Mouse (Mus musculus) CH12.LX (cell line): ENCODE measurements around the gene Pde4d. TPM values are rescaled to one million over a fixed set of nuclear protein-coding genes. Genes with fewer than 3 reads are reported as not detected.

Experiments used
- DNase-seq: peaks from one replicate; pipeline ENCODE4 v3.0.0-alpha.2; 2013; ENCODE audit errors: extremely low read depth
- H3K27ac ChIP-seq: 2 replicates; pipeline ENCODE4 v1.5.1; 2012; ENCODE audit warnings: low read depth, mild to moderate bottlenecking, control low read depth, moderate library complexity; ENCODE audit not compliant: insufficient read depth
- H3K27me3 ChIP-seq: replicated peaks from 2 replicates; pipeline ENCODE3; 2012; ENCODE audit warnings: inconsistent platforms
- H3K36me3 ChIP-seq, 2 experiments: replicated peaks in 1 of 2; 2 replicates each; pipeline versions ENCODE3 to v1.6.1; 2012; ENCODE audit warnings: inconsistent platforms in 1 of 2, low read length in 1 of 2, mild to moderate bottlenecking in 1 of 2, mixed read lengths in 1 of 2, moderate library complexity in 1 of 2; ENCODE audit not compliant: control insufficient read depth in 1 of 2, insufficient read depth in 1 of 2
- H3K4me1 ChIP-seq, 2 experiments: 2 replicates each; pipeline ENCODE4 v1.6.1; 2012; ENCODE audit warnings: inconsistent platforms in 1 of 2, moderate library complexity in 1 of 2; ENCODE audit not compliant: insufficient read depth in 2 of 2, control insufficient read depth in 1 of 2
- H3K4me2 ChIP-seq: 2 replicates; pipeline ENCODE4 v1.6.1; 2012; ENCODE audit warnings: low read depth, mild to moderate bottlenecking, control low read depth; ENCODE audit not compliant: poor library complexity, insufficient read depth, severe bottlenecking
- H3K4me3 ChIP-seq, 3 experiments: fragments of 150-350 bp in 1 of 3; sonication (generic) in 1 of 3; replicated peaks in 1 of 3; 2 replicates each; pipeline versions ENCODE3 to v1.5.1; 2011 to 2012; ENCODE audit warnings: low read depth in 2 of 3, low read length in 2 of 3, mild to moderate bottlenecking in 2 of 3, moderate library complexity in 2 of 3, control low read depth in 1 of 3, improper control_type of control experiment in 1 of 3, inconsistent platforms in 1 of 3, mixed read lengths in 1 of 3; ENCODE audit not compliant: poor library complexity in 1 of 3
- H3K79me2 ChIP-seq: replicated peaks from 2 replicates; pipeline ENCODE4 v1.6.1; 2012; ENCODE audit warnings: mild to moderate bottlenecking, moderate library complexity; ENCODE audit not compliant: control insufficient read depth, poor library complexity, insufficient read depth, severe bottlenecking; ENCODE audit errors: extremely low read depth
- H3K9ac ChIP-seq: 2 replicates; pipeline ENCODE4 v1.6.1; 2012; ENCODE audit warnings: low read depth, mild to moderate bottlenecking, control low read depth, moderate library complexity; ENCODE audit not compliant: insufficient read depth
- H3K9me3 ChIP-seq: replicated peaks from 2 replicates; pipeline ENCODE3; 2012; ENCODE audit warnings: low read length, inconsistent platforms, mixed read lengths
- CTCF ChIP-seq, 2 experiments: IDR thresholded peaks in 1 of 2; conservative IDR thresholded peaks in 1 of 2; 2 replicates each; pipeline ENCODE4 v1.5.1; 2011 to 2012; ENCODE audit warnings: low read depth in 2 of 2, low read length in 2 of 2, improper control_type of control experiment in 1 of 2, inconsistent platforms in 1 of 2, mild to moderate bottlenecking in 1 of 2, moderate library complexity in 1 of 2
- E2F4 ChIP-seq: IDR thresholded peaks from 2 replicates; pipeline ENCODE4 v1.6.1; 2011; ENCODE audit warnings: low read depth, low read length, improper control_type of control experiment; ENCODE audit not compliant: insufficient replicate concordance
- ETS1 ChIP-seq: conservative IDR thresholded peaks from 2 replicates; pipeline ENCODE4 v1.6.1; 2012; ENCODE audit warnings: low read depth, mild to moderate bottlenecking, inconsistent platforms, low read length, improper control_type of control experiment, moderate library complexity
- GABPA ChIP-seq: IDR thresholded peaks from 2 replicates; pipeline ENCODE4 v1.6.1; 2012; ENCODE audit warnings: low read depth, low read length, improper control_type of control experiment, inconsistent platforms; ENCODE audit not compliant: insufficient replicate concordance
- IRF4 ChIP-seq: IDR thresholded peaks from 2 replicates; pipeline ENCODE4 v1.6.1; 2014; ENCODE audit warnings: low read depth, mild to moderate bottlenecking, inconsistent platforms, low read length, improper control_type of control experiment
- JUN ChIP-seq: IDR thresholded peaks from 2 replicates; pipeline ENCODE4 v1.6.1; 2011; ENCODE audit warnings: low read depth, mild to moderate bottlenecking, low read length, improper control_type of control experiment, moderate library complexity; ENCODE audit not compliant: insufficient read depth
- JUND ChIP-seq: conservative IDR thresholded peaks from 2 replicates; pipeline ENCODE4 v1.6.1; 2011; ENCODE audit warnings: low read depth, low read length, improper control_type of control experiment
- KAT2A ChIP-seq: IDR thresholded peaks from 2 replicates; pipeline ENCODE4 v1.6.1; 2012; ENCODE audit warnings: low read length, improper control_type of control experiment, inconsistent platforms; ENCODE audit not compliant: insufficient replicate concordance
- MAFK ChIP-seq: IDR thresholded peaks from 2 replicates; pipeline ENCODE4 v1.6.1; 2011; ENCODE audit warnings: low read length, improper control_type of control experiment; ENCODE audit not compliant: insufficient replicate concordance
- MAZ ChIP-seq: IDR thresholded peaks from 2 replicates; pipeline ENCODE4 v1.6.1; 2012; ENCODE audit warnings: low read depth, mild to moderate bottlenecking, inconsistent platforms, low read length, improper control_type of control experiment, moderate library complexity
- MEF2A ChIP-seq: IDR thresholded peaks from 2 replicates; pipeline ENCODE4 v1.6.1; 2014; ENCODE audit warnings: low read depth, mild to moderate bottlenecking, inconsistent platforms, low read length, improper control_type of control experiment, borderline replicate concordance
- MYC ChIP-seq: IDR thresholded peaks from 2 replicates; pipeline ENCODE4 v1.6.1; 2011; ENCODE audit warnings: low read depth, mild to moderate bottlenecking, improper control_type of control experiment, low read length
- NELFE ChIP-seq: IDR thresholded peaks from 2 replicates; pipeline ENCODE4 v1.6.1; 2011; ENCODE audit warnings: low read depth, low read length, improper control_type of control experiment
- NRF1 ChIP-seq: IDR thresholded peaks from 2 replicates; pipeline ENCODE4 v1.6.1; 2014; ENCODE audit warnings: low read depth, mild to moderate bottlenecking, inconsistent platforms, low read length, improper control_type of control experiment, moderate library complexity
- SIN3A ChIP-seq: IDR thresholded peaks from 2 replicates; pipeline ENCODE4 v1.6.1; 2012; ENCODE audit warnings: low read length, improper control_type of control experiment, inconsistent platforms
- SMC3 ChIP-seq: IDR thresholded peaks from 2 replicates; pipeline ENCODE4 v1.6.1; 2011; ENCODE audit warnings: low read depth, low read length, improper control_type of control experiment
- TBP ChIP-seq: conservative IDR thresholded peaks from 2 replicates; pipeline ENCODE4 v1.6.1; 2011; ENCODE audit warnings: low read depth, low read length, improper control_type of control experiment
- TCF12 ChIP-seq: IDR thresholded peaks from 2 replicates; pipeline ENCODE4 v1.6.1; 2014; ENCODE audit warnings: low read depth, mild to moderate bottlenecking, inconsistent platforms, low read length, improper control_type of control experiment
- ZC3H11A ChIP-seq: IDR thresholded peaks from 2 replicates; pipeline ENCODE4 v1.6.1; 2012; ENCODE audit warnings: low read depth, mild to moderate bottlenecking, inconsistent platforms, low read length, improper control_type of control experiment
- ZKSCAN1 ChIP-seq: IDR thresholded peaks from 2 replicates; pipeline ENCODE4 v1.6.1; 2012; ENCODE audit warnings: low read depth, inconsistent platforms, low read length, improper control_type of control experiment, borderline replicate concordance
- ZNF384 ChIP-seq: IDR thresholded peaks from 2 replicates; pipeline ENCODE4 v1.6.1; 2012; ENCODE audit warnings: low read depth, low read length, improper control_type of control experiment, inconsistent platforms
- dilution Hi-C: fragments of 300-500 bp; cut with MboI; formaldehyde crosslinking; loops from 2 replicates; pipeline ENCODE4 v1.14.3; 2020; ENCODE audit warnings: low sequenced_read_pairs; ENCODE audit not compliant: extremely low pct_unique_long_range_greater_than_20kb, extremely low pct_ligation_motif_present
- in situ Hi-C: fragments of 300-500 bp; cut with MboI; formaldehyde crosslinking; loops from 3 replicates; pipeline ENCODE4 v1.14.3; 2019; ENCODE audit warnings: low sequenced_read_pairs, low pct_ligation_motif_present, low pct_unique_long_range_greater_than_20kb, mixed read lengths
- polyA plus RNA-seq: library from polyadenylated mRNA; unstranded; fragments of >175 nt; gene quantifications from 2 replicates; pipeline ENCODE4 v1.2.1, GENCODE M21; 2012; ENCODE audit warnings: low read depth; ENCODE audit not compliant: insufficient read length
- total RNA-seq, 2 experiments: library from RNA; depleted of rRNA; stranded (reverse); fragments of 300-350 nt in 1 of 2; fragments of >200 nt in 1 of 2; gene quantifications; 2 replicates each; pipeline ENCODE4 v1.2.3; 2012 to 2014

Pde4d gene
- total and polyA plus RNA-seq, 3 experiments, result not detected

GRCm38 (mm10) chr13:109834935-109835334 lies 1385.2 kb downstream of the Pde4d start:
- no peak for DNase-seq
- in situ Hi-C loops, result no loop called here
- H3K27me3 ChIP-seq, result no peaks in the 10 kb centered on the region
- no peak overlapping the region for H3K27ac ChIP-seq
- no peak overlapping the region for H3K4me2 ChIP-seq
- H3K4me3 ChIP-seq, result no peak overlapping the region
- no peaks in the 10 kb centered on the region for H3K36me3 ChIP-seq
- TF ChIP-seq JUN (no peak), MAZ (no peak), E2F4 (no peak), CTCF (conservative IDR thresholded peaks at IDR 0.05 in 1 of 2, IDR thresholded peaks at IDR 0.05 in 1 of 2; ENCODE audit: low read depth in 2 of 2, low read length in 2 of 2) (no peak), KAT2A (no peak)
- TF ChIP-seq, all 38 proteins: peak for 0
- no peaks in the 10 kb centered on the region for H3K79me2 ChIP-seq
- dilution Hi-C loops, result no loop called here
- H3K9me3 ChIP-seq, result peaks cover 45% of the 10 kb centered on the region
- H3K9ac ChIP-seq, result no peak overlapping the region
- H3K4me1 ChIP-seq, result no peaks in the 10 kb centered on the region

- no peak overlapping the region for H3K27ac ChIP-seq
- in situ Hi-C loops, result no loop called here
- H3K79me2 ChIP-seq, result no peaks in the 10 kb centered on the region
- no peak overlapping the region for H3K4me3 ChIP-seq
- no peaks in the 10 kb centered on the region for H3K36me3 ChIP-seq
- no peak for DNase-seq
- TF ChIP-seq NRF1 (no peak), GABPA (no peak), SMC3 (no peak), IRF4 (no peak), TCF12 (no peak), SIN3A (no peak), NELFE (no peak), TBP (no peak), ETS1 (no peak), MEF2A (no peak), ZNF384 (no peak), MAFK (no peak), JUN (no peak), ZC3H11A (no peak), KAT2A (no peak), JUND (no peak), MYC (no peak), ZKSCAN1 (no peak)
- TF ChIP-seq, all 38 proteins: peak for 0
- peaks cover 49% of the 10 kb centered on the region for H3K9me3 ChIP-seq
- dilution Hi-C loops, result no loop called here
- H3K4me1 ChIP-seq, result no peaks in the 10 kb centered on the region
- H3K27me3 ChIP-seq, result no peaks in the 10 kb centered on the region
- no peak overlapping the region for H3K4me2 ChIP-seq
- H3K9ac ChIP-seq, result no peak overlapping the region
Observed at GRCm38 (mm10) chr13:109837453-109837852, 1387.7 kb downstream of the Pde4d start.
